Mouse (Mus musculus): ENCODE measurements around the gene Rufy4. TPM values are rescaled to one million over a fixed set of nuclear protein-coding genes. Genes with fewer than 3 reads are reported as not detected.
A peak's percentile ranks its signal among the peaks of the same experiment; 100 is the strongest.
"Not testable (repeated sequence)": the region's sequence is repeated elsewhere in the genome, so short reads cannot be mapped to it uniquely, and the experiment has no call there.

The Rufy4 gene
- total RNA-seq, 2 experiments from 2014 or later = 0.09 to 0.11 TPM

DNA sequence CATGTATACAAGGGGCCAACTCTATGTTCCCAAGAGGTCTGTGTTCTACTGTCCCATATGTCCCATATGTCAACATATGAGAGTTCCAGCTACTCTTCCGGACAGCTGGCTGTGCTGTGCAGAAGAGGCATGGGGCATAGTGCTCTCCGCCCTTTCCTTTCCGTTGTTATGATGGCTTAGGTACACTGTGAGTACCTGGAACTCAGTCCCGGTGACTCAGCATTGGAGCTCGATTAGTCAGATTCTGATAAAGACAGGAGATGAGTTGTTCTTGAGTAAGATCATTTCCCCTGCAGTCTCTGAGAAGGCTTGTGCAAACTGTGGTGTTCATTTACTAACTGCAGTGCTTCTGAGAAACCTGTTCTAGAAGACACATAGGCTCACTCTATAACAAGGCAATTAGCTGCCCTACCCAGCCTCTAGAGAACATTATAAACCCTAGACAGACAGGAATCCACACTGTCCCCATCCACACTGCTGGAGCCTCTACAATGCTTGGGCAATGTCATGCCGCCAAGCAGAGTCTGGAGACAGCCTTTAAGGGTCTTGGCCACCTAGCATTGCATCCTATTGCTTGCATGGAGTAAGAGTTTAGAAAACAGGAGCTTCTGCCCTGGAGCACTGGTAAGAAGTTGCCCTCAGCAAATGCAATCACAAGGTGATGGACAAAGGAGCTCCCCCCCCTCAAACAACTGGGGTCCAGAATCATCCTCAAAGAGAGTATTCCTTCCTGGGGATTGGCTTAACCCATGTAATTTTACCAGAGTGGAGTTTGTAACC is 24.0 kb downstream of the Rufy4 start:
- no peak for DNase-seq (ENCODE audit: low spot score)

DNA sequence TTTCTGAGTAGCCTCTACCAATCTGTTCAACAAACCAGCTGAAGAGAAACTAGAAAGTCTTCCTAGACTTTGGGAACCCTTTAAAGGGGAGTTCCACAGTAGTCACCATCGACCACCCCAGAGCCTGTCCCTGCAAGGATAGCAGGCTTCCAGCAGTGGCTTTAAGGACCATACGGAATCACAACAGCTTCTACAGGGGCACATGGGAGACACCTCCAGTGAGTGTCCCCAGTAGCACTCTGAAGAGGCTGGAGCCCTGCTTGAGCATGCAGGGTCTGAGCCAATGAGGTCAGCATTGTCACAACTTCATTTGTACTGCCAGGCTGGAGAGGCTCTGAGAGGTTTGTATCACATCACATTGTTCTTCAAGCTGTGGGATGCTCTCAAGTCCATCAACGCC is 24.8 kb downstream of the Rufy4 start:
- no peak for DNase-seq (ENCODE audit: low spot score)

- no peak for DNase-seq (ENCODE audit: low spot score)
Measured at GRCm38 (mm10) chr1:74151091-74151490, 25.8 kb downstream of the Rufy4 start.

- no peak for DNase-seq (ENCODE audit: low spot score)
Measured at GRCm38 (mm10) chr1:74153461-74154184, 28.3 kb downstream of the Rufy4 start, which contains the start of gene Cxcr2. Gene Cxcr2 (plus strand): TSS chr1:74153989.

DNA sequence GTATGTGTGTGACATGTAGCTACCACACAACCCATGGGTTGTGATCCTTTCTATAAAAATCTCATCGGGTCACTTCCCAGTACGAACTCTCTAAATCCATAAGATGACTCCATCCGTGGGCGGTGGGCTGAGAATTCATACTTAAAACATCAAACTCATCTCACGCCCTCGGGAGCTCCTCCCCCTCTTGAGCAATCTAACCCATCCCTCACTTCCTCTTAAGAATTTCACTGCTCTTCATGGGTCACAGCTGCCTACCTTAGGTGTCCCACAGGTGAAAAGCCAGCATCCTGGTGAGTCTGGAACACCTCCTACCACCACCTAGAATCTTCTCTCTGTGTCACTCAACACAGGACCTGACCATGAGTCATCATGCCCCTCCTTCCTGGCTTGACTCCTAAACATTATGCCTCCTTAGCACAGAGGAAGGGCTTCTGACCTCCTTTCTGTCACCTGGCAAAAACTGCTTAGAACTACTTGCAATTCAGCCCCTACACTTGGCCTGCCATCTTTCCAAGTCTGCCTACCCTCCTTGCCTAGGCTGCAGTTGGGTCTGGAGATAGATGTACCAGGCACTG is 30.2 kb downstream of the Rufy4 start:
- DNase-seq (ENCODE audit: low spot score) = no peak

- DNase-seq (ENCODE audit: low spot score) = no peak
Measured at GRCm38 (mm10) chr1:74156381-74156910, 31.1 kb downstream of the Rufy4 start.

- not testable (repeated sequence) for DNase-seq (ENCODE audit: low spot score)
Measured at GRCm38 (mm10) chr1:74159613-74160012, 34.3 kb downstream of the Rufy4 start.

DNA sequence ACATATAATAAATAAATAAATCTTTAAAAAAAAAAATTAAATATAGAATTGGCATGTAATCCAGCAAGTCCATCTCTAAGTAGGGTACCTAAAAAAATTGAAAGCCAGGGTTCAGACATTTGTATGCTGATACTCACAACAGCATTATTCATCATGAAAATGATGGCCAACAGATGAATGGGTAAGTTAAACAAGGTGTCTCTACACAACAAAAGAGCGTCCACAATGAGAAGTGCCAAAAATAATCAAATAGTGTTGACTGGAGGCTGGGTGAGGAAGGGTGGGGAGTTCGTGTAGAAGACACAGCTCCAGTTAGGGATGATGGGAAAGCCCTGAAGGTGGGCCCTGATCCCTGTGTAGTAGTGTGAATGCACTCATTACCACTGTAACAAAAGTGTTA is 34.7 kb downstream of the Rufy4 start:
- DNase-seq (ENCODE audit: low spot score) = no peak

DNA sequence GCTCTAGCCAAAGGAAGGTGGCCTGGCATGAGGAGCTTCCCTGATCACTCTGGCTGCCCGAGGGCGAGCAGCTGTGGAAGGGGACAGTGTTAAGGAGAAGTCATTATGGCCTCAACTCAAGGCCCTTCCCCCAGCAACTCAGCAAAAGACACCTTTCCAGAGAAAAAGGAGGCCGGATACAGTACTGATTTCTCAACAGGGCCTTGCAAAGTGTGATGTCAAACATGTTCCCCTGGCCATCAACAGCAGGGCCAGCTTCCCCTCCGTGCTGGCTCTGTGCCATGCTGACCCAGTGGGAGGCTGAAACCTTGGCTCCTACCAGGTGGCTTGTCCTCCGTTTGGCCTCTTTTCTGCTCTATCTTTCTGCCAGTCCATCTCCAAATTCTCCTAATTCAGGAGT is 41.8 kb downstream of the Rufy4 start:
- no peak for DNase-seq (ENCODE audit: low spot score)

DNA sequence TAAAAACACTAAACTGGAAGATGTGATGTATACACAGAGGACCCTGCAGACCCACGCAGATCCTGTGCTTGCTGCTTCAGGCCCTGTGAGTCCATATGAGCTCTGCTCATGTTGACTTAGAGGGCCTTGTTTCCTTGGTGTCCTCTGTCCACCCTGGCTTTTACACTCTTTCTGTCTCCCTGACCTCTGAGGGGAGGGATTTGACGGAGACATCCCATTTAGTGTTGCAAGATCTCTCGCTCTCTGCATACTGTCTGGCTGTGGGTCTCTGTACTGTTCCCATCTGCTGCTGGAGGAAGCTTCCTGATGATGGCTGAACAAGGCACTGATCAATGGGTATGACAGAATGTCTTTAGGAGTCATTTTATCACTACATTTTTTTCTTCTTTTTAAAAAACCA is 44.4 kb downstream of the Rufy4 start:
- no peak for DNase-seq (ENCODE audit: low spot score)

DNA sequence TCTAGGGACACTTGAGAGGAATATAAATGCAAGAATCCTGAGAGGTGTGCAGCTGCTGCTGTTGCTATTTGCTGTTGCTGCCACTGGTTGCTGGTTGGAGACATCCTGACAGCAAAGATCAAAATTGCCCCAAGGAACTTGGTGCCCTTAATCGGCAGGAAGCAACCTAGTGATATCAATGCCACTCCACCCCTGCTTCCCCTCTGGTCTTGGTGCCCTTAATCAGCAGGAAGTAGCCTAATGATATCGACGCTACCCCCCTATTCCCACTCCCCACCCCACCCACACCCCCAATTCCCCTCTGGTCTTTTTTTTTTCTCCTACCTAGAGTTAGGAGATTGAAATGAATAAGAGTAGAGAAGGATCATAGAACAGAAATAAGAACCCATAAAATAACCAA is 47.4 kb downstream of the Rufy4 start:
- DNase-seq (ENCODE audit: low spot score) = no peak

GRCm38 (mm10) chr1:74175731-74176130 is 50.4 kb downstream of the Rufy4 start:
- DNase-seq (ENCODE audit: low spot score) = no peak

DNA sequence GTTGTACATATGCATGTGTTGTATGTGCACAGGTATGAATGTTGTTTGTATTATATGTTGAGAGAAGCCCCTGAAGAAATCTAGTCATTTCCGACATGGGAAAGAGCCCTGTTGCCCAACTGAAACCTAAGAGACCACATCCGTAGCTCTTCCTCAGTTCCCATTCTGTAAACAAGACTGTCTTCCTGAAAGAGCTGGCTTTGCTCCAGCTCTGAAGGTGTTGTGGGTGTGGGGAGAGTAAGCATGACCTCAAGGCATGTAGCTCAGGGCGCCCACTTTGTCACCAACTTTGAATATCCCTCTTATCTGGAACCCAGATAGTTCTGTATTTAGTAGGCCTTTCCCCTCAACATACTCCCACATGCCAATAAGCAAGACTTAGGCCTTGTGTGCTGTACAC is 53.3 kb downstream of the Rufy4 start:
- DNase-seq (ENCODE audit: low spot score) = no peak

- no peak for DNase-seq (ENCODE audit: low spot score)
Measured at GRCm38 (mm10) chr1:74179624-74180408, 54.5 kb downstream of the Rufy4 start.

DNA sequence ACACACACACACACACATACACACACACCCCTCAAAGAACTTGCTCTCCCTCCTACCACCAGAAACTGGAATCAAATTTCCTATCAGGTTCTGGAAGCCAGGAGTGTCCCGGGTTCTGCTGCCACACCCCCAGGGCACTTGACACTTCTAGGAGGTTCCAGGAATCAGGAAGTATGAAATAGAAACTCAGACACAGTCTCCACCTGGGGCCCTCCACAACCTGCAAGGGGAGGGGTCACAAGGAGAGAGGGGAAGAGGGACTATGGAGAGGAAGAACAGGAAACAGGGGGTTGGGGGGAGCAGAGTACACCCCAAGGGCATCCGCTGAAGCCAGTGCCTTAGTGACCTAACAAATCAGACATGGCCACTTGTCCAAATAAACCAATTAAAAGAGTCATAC is 56.1 kb downstream of the Rufy4 start:
- DNase-seq (ENCODE audit: low spot score) = no peak

- no peak for DNase-seq (ENCODE audit: low spot score)
Measured at GRCm38 (mm10) chr1:74183006-74183405, 57.7 kb downstream of the Rufy4 start.

- DNase-seq (ENCODE audit: low spot score) = peak; percentile 6
Measured at GRCm38 (mm10) chr1:74190471-74190870, 65.1 kb downstream of the Rufy4 start.

DNA sequence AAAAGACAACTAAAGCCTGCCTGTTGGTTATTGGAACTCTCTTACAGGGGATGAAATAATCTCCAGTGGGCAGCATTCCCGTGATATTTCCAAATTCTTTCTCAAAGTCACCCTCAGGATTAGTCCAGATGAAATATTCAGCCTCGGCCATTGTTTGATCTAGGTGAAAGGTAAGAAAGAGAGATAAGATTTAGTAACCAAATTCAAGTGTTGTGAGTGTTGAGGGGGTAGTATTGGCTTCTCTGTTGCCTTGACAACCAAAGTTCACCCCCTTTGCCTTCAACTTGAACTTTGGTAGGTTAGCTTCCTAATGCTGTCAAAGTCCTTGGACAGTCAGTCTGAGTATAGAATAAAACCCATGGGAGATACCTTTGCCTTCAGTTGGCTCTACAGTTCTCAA is 67.4 kb downstream of the Rufy4 start:
- DNase-seq (ENCODE audit: low spot score) = no peak

DNA sequence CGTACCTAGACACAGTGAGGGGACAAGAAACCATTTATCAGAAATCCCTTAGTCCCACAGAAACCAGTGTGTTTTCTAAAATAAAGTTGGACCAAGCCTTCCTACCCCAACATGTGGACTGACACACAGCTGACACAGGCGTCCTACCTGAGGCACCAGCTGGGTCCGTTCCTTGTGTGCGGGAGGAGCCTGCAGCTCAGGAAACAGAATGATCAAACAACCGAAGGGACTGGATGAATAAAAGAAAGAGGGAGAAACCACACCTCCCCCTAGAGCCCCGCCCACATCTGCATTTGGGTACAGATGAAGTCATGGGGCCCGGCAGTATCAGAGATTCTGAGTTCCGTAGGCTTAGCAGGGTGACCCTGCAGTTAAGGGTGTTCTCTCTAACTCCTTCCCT is 69.1 kb downstream of the Rufy4 start, which contains the start of gene Cxcr1:
Gene Cxcr1 (minus strand): TSS at position 187 of the 400 bp plus-strand sequence.
- DNase-seq (ENCODE audit: low spot score) = no peak

- no peak for DNase-seq (ENCODE audit: low spot score)
Measured at GRCm38 (mm10) chr1:74195961-74196360, 70.6 kb downstream of the Rufy4 start.
